Mouse (Mus musculus): ENCODE measurements around the gene Fam234b.

- TF ChIP-seq CTCF (IDR thresholded peaks at IDR 0.05; ENCODE audit: low read depth, low read length) (no peak), POLR2A (IDR thresholded peaks at IDR 0.05; ENCODE audit: extremely low read depth, insufficient read depth, low read length) (no peak)
Measured at GRCm38 (mm10) chr6:135193733-135194132, 4.0 kb upstream of the Fam234b start.
